Mouse (Mus musculus) thymus, postnatal 36 days (tissue): Measurements from ENCODE around the gene Myl6.
A peak's percentile ranks its signal among the peaks of the same experiment; 100 is the strongest.
"Not testable (repeated sequence)": the region's sequence is repeated elsewhere in the genome, so short reads cannot be mapped to it uniquely, and the experiment has no call there.

ENCODE experiments used
- DNase-seq, 2 experiments: peaks; one replicate each; pipeline ENCODE4 v3.0.0; 2022; ENCODE audit warnings: mixed read lengths in 2 of 2

Myl6 gene

DNA sequence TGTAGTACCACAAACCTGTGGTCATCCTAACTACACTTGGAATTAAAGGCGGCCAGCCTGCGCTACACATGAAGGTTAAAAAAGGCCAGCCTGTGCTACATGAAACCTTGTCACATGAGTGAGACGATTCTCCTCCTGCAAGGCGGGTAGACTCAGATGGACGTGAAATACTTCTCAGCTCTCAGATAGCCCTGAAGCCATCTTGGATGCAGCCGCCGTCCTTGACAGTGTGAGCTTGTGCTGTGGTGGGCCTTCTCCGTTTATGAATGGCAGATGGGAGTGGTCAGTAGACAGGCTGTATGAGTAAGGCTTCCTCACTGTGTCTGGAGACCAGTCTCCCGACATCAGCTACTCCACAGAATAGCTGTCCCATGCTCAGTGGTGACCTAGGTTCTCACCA, 15.3 kb upstream of the Myl6 start:
- DNase-seq, result no peak

DNA sequence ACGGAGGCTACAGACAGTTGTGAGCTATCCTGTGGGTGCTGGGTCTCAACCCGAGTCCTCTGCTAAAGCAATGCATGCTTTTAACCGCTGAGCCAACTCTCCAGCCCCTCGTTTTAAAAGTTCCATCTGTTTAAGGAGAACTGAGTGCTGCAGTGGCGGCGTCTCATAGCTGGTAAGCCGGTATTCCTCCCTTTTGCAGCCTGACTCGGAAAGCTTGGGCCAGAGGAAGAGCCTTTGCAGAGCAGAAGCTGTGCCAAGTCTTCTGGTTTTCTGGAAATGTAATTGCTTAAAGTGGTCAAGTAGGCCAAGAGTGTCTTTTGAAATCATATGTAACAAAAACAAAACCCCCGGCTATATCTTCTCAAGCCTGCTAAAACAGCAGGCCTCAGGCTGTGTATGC, 14.3 kb upstream of the Myl6 start:
- no peak for DNase-seq

DNA sequence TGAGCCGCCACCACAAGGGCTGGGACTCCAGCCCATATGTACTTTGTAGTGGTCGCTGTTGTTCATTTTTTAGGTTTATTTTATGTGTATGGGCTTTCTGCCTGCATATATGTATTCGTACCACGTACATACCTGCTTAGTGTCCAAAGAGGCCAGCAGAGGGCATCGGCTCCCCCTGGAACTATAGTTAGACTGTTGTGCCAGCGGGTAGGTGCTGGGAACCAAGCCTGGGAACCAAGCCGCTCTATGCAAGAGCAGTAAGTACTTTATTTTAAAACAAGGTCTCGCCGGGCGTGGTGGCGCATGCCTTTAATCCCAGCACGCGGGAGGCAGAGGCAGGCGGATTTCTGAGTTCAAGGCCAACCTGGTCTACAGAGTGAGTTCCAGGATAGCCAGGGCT, 12.0 kb upstream of the Myl6 start:
- DNase-seq, result no peak

DNA sequence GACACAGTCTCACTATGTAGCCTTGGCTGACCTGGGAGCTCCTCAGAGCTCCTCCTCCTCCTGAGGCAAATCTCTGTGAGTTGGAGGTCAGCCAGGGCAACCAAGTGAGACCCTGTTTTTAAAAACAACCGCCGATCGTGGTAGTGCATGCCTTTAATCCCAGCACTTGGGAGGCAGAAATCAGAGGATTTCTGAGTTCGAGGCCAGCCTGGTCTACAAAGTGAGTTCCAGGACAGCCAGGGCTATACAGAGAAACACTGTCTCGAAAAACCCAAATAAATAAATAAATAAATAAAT, 11.4 kb upstream of the Myl6 start:
- not testable (repeated sequence) for DNase-seq

DNA sequence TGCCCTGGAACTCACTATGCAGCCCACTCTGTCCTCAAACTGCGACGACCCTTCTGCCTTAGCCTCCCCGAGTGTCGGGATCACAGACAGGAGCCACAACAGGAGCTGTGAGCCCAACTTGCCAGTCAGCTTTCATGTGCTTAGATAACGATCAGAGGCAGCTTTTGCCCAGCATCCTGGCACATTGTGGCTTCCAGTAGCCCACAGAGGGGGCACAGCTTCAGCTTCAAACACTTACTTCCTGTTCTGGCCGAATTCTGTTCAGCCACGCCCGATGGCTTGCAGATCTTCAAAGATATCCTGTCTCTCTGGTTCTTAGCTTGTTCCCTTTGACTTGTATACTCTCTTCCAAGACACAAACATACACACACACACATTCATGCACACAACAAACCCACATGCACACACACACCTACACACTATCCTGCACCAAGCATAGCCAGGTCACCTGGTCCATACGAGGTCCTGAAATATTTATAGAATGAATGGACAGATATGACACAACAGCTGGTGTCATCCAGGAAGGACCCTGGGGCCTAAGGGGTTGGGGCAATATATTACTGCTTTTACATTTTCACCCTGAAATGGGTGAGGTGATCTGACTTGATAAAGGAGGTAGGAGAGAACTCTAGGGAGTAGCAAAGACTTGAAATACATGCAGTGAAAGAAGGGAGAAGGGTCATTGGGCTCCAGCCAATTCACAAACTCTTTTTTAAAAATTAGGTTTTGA, 10.9 kb upstream of the Myl6 start:
- DNase-seq, result peak; percentile 39 to 50

DNA sequence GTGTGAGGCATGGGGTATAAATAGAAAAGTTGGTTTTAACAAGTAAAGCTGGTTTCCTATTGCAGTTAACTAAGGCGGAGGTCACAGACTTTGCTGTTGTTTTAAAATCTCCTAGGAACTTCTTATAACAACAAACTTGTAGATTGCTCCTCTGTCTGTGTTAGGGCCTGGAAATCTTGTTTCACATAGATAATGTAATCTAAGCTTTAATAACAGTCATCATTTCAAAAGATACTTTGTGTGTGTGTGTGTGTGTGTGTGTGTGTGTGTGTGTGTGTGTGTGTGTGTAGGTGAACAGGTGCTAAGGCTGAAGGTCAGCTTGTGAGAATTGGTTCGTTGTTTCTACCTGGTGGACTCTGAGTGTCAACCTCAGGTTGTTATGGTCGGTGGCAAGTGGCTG, 10.1 kb upstream of the Myl6 start:
- no peak for DNase-seq

DNA sequence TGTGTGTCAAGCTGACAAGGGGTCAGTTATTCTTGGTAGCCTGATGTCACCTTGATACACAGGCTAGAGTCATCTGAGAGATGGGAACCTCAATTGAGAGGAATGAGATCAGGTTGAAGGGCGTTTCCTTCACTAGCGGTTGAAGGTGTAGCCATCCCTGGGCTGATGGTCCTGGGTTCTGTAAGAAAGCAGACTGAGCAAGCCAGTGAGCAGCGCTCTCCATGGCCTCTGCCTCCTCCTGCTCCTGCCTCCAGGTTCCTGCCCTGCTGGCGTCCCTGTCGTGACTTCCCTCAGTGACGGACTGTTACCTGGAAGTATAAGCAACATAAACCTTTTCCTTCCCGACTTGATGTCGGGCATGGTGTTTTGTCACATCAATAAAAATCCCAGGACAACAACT, 9.6 kb upstream of the Myl6 start:
- DNase-seq, result no peak

DNA sequence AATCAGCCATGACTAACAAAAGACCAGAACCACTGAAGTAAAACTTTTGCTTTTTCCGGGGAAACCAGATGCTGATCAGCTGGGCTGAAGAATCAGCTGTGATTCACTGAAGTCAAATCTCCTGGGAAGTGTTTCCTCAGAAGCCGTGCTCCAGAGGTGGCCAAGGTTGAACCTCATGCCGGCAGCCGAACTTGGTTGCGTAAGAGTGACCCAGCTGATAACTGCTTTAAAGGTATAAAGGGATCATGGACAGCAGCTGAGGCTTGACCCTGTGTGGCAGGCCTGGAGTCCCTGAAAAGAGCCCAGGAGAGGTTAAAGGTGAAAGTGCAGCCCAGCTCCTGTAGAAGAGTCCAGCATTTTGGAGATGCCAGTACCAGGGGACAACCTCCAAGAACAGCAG, 8.4 kb upstream of the Myl6 start:
- no peak for DNase-seq

DNA sequence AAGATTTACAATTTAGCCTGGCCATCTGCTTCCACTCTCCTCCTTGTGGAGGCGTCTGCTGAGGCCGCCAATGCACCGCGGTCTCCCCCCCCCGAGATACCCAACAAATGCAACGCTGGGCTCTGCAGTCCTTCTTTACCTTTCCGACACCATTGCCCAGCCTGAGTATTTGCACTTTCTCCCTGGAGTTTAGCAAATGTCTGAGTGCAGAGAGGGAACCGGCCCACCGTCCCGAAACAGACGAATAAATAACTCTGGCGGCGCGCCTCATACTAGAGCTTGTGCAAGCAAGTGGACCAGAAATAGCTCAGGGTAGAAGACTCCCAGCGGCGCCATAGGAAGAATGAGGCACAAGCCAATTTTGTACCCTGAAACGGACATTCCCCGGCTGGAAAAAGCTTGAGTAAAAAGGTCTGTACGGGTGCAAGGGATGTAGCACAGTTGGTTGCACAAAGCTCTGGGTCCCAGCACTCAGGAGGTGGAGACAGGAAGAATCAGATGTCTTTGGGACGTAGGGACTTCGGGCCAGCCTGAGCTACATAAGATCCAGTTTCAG, 5.2 kb upstream of the Myl6 start:
- DNase-seq, result peak; percentile 52 to 55

DNA sequence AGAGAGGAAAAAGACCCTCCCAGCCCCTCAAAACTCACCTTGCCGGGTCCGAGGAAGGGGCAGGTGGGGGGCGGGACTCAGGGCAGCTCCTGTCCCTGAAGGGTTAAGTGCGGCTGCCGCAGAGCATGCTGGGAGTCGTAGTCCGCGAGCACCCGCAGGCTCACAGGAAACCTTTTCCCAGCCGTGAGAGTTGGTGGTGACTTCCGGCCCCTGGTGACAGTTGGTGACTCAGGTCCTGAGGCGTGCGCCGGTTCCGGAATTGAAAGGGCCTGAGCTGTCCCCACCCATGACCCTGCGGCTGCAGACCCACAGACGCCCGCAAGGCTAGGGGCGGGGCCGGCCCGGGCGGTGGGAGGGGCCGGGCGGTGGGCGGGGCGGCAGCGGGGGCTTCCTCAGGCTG, 4.6 kb upstream of the Myl6 start, which contains the start of gene Myl6b:
Gene Myl6b, minus strand, starts transcription at position 96 of the 400 bp plus-strand sequence.
- DNase-seq, result peak; percentile 93 to 97

DNA sequence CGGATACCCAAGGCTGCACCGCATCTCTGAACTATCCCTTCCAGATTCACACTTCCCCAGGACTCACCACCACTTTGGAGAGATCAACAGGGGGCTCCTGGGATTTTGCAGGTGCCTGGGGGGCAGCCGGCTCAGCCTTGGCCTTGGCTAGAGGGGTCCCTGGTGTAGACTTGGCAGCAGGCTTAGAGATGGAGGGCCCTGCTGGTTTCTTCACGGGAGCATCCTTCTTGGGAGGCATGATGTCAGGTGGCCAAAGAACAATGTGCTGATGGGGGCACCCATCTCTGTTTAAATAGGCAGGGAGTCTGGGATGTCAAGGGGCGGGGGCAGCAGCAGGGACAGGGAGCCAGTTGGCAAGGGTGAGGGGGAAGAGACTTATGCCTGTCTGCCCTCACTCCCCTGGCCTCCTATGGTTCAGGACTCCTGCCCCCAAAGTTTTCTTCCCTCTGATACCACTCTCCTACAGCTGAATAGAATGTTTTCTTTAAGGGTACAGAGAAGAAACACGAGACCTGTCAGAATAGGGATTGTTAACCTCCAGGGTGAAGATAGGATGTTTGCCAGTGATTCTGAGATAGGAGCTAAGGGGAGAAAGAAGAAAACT, 3.3 kb upstream of the Myl6 start:
- no peak for DNase-seq

DNA sequence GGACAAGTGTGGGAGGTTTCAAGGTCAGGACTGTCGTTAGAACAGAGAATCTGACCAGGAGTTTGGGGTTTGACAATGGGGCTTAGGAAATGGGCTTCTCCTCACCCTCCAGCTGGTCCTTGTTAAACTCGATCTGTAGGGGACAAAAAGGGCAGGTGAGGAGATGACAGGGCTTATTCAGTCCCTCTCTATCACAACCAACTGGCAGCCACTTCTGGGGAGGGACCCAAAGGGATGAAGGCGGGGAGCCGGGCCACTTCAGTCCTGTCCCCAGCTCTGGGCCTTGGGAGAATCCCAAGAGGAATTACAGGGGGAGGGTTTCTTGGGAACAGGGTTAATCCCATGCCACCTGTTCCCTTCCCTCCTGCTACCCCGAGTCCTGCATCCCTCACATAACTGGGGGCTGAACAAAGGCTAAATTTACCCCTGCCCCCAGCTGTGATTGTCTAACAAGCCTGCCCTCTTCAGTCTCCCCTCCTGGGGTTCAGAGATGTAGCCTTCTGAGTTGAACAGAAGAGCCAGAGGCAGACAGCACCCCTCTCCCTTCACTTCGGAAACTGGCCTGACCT, 2.6 kb upstream of the Myl6 start:
- no peak for DNase-seq

DNA sequence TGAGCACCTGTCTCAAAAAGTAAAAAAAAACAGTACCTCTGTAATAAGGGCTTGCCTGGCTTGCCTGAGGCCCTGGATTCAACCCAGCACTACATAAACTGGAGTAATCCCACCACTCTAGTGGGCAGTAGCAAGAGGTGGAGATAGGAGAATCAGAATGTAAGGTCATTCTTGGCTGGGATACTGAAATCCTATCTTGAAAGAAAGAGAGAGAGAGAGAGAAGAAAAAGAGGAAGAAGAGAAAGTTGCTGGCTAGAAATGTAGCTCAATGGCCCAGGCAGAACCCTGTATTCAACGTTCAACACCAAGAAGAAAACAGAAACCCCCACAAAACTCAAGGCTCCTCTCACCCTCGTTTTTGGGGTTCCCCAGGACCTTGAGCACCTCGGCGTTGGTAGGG, 2.0 kb upstream of the Myl6 start:
- no peak for DNase-seq

DNA sequence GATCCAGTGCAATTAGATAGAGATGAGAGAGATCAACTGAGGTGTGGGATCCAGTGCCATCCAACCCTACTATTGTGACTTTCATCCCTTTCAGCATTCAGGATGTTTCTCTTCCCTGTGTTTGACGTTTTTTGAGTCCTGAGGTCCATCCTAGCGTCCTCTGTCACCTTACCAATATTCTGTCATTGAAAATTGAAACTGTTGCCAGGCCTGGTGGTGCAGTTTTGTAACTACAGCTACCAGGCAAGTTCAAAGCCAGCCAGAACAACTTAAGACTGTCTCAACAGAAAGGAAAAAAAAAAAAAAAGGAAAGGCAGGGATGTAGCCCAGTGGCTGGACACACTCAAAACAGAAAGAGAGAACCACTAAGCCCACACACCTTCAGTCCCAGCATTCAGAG, 1.3 kb upstream of the Myl6 start:
- no peak for DNase-seq

DNA sequence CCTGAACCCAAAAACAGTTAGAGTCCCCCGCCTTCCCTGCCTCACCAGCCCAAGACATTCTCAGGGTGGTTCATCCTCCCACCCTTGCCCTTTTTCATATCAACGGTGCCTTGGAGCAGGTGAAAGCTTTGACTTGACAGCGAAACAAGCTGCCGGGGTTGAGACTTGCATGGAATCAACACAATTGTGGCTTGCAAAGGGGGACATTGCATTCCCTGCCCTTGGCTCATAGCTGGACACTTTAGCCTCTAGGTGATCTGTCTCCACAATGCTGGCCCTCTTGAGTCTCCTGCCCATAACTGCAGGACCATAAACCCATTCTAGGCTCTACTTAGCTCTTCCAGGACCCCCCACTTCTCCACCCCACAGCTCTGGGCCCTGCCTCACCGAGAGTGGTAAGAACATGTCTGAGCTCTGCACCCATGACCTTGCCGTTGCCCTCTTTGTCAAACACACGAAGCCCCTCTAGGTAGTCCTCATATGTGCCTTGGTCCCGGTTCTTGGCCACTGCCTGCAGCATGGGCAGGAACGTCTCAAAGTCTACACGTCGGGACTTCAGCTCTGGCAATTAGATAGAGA, 811 bp upstream of the Myl6 start:
- DNase-seq, result no peak

DNA sequence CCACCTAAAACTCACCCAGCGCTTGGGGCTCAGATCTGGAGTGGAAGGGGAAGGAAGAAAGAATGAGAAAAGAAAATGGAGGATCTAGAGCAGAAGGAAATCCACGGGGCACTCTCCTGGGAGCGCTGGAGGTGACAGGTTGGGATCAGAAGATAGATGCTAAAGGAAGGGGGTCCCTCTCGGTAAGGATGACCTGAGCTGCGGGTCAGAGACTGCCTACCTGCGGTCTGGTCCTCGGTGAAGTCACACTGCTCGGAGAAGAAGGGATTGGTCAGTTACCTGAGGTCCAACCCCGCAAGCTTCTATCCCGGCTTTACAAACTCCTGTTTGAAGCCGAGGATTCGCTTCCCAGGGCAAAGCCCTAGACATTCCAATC, 638 bp downstream of the Myl6 start:
- DNase-seq, result no peak

DNA sequence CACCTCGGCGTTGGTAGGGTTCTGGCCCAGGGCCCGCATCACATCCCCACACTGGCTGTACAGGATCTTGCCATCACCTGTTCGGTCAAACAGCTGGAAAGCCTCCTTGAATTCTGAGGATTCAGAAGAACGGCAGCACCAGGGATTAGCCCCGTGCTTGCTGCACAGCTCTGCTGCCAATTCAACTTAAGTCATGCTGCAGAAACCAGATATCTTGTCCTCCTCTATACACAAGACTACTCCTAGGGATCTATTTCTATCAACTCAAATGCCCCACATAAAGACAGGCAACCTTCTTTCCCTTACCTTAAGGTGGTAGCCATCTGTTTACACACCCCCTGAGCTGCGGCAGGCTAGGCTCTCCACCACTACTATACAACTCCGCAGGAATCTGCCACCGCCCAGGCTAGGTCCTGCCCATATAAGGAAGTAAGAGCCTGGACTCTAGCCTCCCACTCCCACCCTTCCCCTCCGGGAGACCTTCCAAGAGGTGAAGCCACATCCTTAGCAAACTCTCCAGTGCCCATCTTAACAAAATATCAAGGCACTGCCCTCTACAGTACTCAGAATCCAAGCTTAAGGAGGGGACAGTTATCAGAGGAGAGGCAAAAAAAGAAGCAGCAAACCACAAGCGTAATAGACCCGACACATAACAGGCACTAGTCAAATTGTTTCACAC, 1.2 kb downstream of the Myl6 start:
- no peak for DNase-seq

DNA sequence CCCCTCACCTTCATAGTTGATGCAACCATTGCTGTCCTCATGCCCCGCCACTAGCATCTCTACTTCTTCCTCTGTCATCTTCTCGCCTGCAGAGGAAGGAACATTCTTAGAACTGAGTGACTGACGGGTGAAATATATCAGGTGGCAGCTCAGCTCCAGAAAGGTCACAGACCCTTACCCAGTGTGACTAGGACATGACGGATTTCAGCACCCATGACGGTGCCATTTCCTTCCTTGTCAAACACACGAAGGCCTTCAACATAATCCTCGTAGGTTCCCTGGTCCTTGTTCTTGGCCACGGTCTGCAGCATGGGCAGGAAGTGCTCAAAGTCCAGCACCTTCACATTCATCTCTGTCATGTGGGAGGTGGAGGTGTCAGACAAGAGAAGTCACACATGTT, 1.9 kb downstream of the Myl6 start:
- DNase-seq, result not testable (repeated sequence)

DNA sequence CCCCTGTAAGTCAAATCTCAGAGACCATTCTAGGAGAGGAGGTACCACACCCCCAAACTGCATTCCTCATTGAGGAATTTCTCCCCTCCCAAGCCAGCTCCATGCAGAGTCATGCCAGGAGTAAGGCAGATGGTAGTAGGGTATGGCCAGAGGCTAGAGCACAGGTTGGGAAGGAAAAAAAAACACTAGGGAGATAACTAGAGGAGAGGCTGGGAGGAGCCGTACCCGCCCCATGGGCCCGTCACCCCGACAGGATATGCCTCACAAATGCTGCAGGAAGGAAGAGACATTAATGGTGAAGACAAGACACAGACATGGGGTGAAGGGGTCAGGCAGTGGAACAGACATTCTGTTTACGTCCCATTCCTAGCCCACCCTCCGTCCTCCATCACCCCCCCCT, 2.5 kb downstream of the Myl6 start:
- no peak for DNase-seq

DNA sequence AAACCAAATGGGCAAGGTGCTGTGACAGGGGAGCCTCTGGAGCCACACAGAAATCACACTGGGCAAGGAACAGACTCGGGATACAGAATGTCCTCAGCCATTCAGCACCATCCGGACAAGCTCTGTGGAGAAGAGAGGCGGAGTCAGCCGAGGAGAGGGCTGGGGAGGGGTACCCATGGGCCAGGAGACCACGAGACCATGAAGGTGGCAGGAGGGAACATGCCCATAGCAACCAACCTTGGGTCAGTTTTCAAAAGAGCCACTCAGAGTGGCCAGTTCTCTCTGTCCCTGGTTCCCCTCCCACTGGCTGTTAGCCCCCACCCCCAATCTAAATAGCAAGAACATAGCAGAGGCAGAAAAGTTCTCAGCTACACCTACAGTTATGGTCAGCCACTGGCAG, 3.0 kb downstream of the Myl6 start:
- no peak for DNase-seq

DNA sequence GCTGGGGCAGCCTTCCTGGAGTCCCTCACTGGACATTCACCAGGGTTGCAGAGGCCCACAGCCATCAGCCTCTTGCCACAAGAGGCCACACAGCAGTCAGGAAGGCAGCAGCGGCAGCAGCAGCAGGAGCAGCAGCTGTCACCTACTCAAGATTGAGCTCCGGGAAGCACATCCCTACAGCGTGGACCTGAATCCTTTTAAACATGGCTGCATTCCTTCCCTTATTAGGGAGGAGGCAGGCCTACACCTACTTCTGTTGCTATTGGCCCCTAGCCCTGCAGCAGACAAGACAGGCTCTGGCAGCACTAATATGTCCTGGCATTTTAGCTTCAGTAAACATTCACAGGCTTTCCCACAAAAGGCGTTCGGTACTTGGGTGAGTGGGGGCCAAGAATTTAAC, 3.7 kb downstream of the Myl6 start:
- DNase-seq, result no peak

DNA sequence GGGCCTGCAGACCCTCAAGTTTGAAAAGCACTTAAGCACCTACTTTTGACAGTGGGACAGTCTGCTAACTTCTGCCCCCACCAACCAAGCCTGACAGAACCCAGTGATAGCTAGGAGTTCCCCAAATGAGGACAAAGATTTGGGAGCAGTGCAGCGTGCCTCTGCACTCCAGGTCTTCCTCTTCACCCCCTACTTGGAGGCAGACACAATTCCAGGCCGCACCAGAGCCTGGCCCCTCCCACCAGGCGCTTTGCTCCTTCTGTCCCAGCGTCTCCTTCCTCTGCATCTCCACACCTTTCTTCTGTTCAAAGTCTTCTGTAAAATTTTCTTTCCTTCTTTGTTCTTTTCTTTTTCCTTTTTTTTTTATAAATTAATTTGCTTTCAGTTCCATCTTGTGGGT, 4.2 kb downstream of the Myl6 start:
- no peak for DNase-seq

DNA sequence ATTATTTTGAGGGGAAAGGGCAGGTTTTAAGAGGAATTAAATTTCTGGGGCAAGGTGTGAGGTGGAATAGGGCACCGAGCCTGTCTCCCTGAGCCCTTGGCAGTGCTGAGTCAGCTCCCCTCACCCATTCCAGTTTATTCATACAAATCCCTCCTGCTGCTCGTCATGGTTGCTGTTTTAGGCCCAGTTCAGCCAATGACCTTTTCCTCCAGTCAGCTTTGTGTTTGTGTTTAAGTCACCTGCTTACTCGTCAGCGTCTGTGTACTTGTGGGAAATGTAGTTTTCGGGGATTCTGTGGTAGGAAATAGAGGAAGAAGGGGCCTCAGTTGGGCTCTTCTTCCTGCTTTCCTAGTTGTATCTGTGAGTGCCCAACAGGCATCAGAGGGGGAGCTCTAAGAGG, 4.6 kb downstream of the Myl6 start:
- DNase-seq, result no peak

DNA sequence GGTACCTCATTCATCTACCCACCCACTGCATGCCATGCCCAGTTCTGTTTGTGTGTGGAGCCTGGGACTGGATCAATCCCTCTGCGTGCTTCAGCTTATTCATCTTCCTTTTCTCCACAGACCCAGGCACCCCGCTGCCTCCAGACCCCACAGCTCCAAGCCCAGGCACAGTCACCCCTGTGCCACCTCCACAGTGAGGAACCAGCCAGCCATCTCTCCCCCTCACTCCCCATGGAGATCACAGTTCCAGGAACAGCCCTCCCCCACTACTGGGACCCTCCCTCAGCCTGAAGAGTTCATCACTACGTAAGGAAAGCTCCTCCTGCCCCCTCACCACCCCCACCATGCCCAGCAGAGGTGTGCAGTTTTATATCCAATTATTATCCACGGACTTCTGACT, 5.2 kb downstream of the Myl6 start:
- no peak for DNase-seq
